Mouse (Mus musculus) megakaryocyte, embryonic 14.5 days (primary cell): ENCODE results near the gene Sat2.

Experiments used
- FLI1 ChIP-seq: IDR thresholded peaks from 2 replicates; pipeline ENCODE4 v1.6.1; 2012; ENCODE audit warnings: low read length, inconsistent platforms, mixed read lengths
- GATA1 ChIP-seq: IDR thresholded peaks from 3 replicates; pipeline ENCODE4 v1.6.1; 2012; ENCODE audit warnings: mixed read lengths, low read length, inconsistent platforms, borderline replicate concordance

GRCm38 (mm10) chr11:69645860-69646259 is 24.0 kb downstream of the Sat2 start:
- TF ChIP-seq FLI1 (no peak), GATA1 (no peak)
